Mouse (Mus musculus): Measurements from ENCODE around the gene Wnk3.

DNA sequence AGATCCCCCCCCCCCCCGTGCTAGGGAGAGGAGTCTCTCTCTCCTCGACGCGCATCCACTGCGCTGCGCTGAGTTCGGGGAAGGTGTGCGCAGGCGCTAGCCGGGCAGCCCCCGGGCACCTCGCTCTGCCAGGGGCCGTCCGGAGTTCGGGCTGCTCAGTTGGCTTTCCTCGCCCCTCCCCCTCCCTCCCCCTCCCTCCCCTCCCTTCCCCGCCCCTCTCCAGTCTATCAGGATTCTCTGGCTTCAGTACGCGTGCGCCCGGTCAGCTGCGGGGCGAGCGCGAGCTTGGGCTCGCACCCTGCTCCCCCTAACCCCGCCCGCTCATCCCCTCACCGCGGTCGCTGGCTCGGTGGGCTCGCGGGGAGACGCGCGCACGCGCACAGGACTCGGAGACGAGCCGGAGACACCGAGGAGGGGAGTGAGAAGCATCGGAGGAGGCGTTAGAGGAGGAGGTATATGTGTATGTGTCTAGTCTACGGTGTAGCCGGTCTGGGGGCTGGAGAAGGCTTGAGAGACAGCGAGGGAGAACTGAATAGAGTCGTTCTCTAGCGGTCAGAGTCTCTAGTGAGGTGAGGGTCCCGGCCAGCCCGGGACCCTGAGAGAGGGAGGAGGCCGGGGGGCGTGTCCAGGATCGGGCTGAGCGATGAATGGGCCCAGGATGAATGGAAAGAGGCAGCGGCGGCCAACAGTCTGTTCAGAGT lies 28.5 kb upstream of the Wnk3 start:
- TF ChIP-seq EP300 (IDR thresholded peaks at IDR 0.05; ENCODE audit: insufficient read depth, low read depth, low read length) (no peak), POLR2A (IDR thresholded peaks at IDR 0.05; ENCODE audit: insufficient read depth, low read length) (no peak)

All from ES-Bruce4 (cell line).